Mouse (Mus musculus) neural tube, embryonic 11.5 days (tissue): ENCODE measurements around the gene Scap. TPM values are rescaled to one million over a fixed set of nuclear protein-coding genes. Genes with fewer than 3 reads are reported as not detected.
"Not testable (repeated sequence)": the region's sequence is repeated elsewhere in the genome, so short reads cannot be mapped to it uniquely, and the experiment has no call there.

ENCODE experiments used
- ATAC-seq: fragments of 200-750 bp; cut with Nextera tagmentation; 2 replicates; pipeline ENCODE4 v1.8.0; 2017; ENCODE audit warnings: moderate number of reproducible peaks, mild to moderate bottlenecking, moderate TSS enrichment, moderate library complexity; ENCODE audit not compliant: insufficient read depth, low FRiP score, low TSS enrichment
- DNase-seq: peaks from one replicate; pipeline ENCODE4 v3.0.0-alpha.2; 2015; ENCODE audit warnings: low spot score
- H3K27ac ChIP-seq: fragments of 300-500 bp; sonication (generic); 2 replicates; pipeline ENCODE4 v1.5.1; 2014; ENCODE audit warnings: low read depth, mild to moderate bottlenecking, low read length
- H3K27me3 ChIP-seq: fragments of 300-500 bp; sonication (generic); 2 replicates; pipeline ENCODE4 v1.6.1; 2014; ENCODE audit warnings: mild to moderate bottlenecking, low read length, mixed read lengths; ENCODE audit not compliant: control insufficient read depth, insufficient read depth
- H3K36me3 ChIP-seq: fragments of 300-500 bp; sonication (generic); 2 replicates; pipeline ENCODE4 v1.6.1; 2014; ENCODE audit warnings: mild to moderate bottlenecking, low read length, moderate library complexity, mixed read lengths; ENCODE audit not compliant: control insufficient read depth, insufficient read depth
- H3K4me1 ChIP-seq: fragments of 300-500 bp; sonication (generic); 2 replicates; pipeline ENCODE4 v1.6.1; 2014; ENCODE audit warnings: low read length, mixed read lengths; ENCODE audit not compliant: control insufficient read depth, insufficient read depth
- H3K4me2 ChIP-seq: fragments of 300-500 bp; sonication (generic); 2 replicates; pipeline ENCODE4 v1.6.1; 2014; ENCODE audit warnings: low read depth, mild to moderate bottlenecking, moderate library complexity
- H3K4me3 ChIP-seq: fragments of 300-500 bp; sonication (generic); 2 replicates; pipeline ENCODE4 v1.5.1; 2014; ENCODE audit warnings: low read depth, low read length
- H3K9ac ChIP-seq: fragments of 300-500 bp; sonication (generic); 2 replicates; pipeline ENCODE4 v1.6.1; 2014; ENCODE audit warnings: mild to moderate bottlenecking, low read length
- H3K9me3 ChIP-seq: fragments of 300-500 bp; sonication (generic); 2 replicates; pipeline ENCODE4 v1.6.1; 2016; ENCODE audit warnings: low read length; ENCODE audit not compliant: control insufficient read depth
- WGBS: fragments of 180-500 bp; shearing (Covaris S2); extraction: QIAGEN DNeasy Blood & Tissue Kit; methylation state at CpG from one replicate; pipeline ENCODE4 v1.1.7; 2014; 5-methylcytosine and 5-hydroxymethylcytosine counted together
- polyA plus RNA-seq: library from polyadenylated mRNA; unstranded; fragments of >200 nt; fragmentation: Nextera tagmentation; extraction: Ambion mirVana; gene quantifications from 2 replicates; pipeline ENCODE4 v1.2.1, GENCODE M21; 2014

The Scap gene
- polyA plus RNA-seq, 1 experiment from 2014 or later: 29.2 TPM

- H3K9me3 ChIP-seq: no peaks in the 10 kb centered on the region
- H3K9ac ChIP-seq: no peak overlapping the region
- H3K27ac ChIP-seq: no peak overlapping the region
- H3K4me3 ChIP-seq: no peak overlapping the region
- no peak overlapping the region for H3K4me2 ChIP-seq
- ATAC-seq (no peak), DNase-seq (no peak)
- no peaks in the 10 kb centered on the region for H3K27me3 ChIP-seq
- no peaks in the 10 kb centered on the region for H3K4me1 ChIP-seq
- H3K36me3 ChIP-seq: peaks cover 6% of the 10 kb centered on the region
- WGBS: 86% methylated on average over 10 of the region's 10 CpGs
Measured at GRCm38 (mm10) chr9:110362337-110362736, 29.2 kb downstream of the Scap start.

- H3K27ac ChIP-seq: no peak overlapping the region
- no peaks in the 10 kb centered on the region for H3K4me1 ChIP-seq
- no peak overlapping the region for H3K4me3 ChIP-seq
- no peak overlapping the region for H3K9ac ChIP-seq
- ATAC-seq (no peak), DNase-seq (no peak)
- H3K4me2 ChIP-seq: no peak overlapping the region
- H3K9me3 ChIP-seq: no peaks in the 10 kb centered on the region
- WGBS: 90% methylated on average over 5 of the region's 5 CpGs
- peaks cover 6% of the 10 kb centered on the region for H3K36me3 ChIP-seq
- H3K27me3 ChIP-seq: no peaks in the 10 kb centered on the region
Measured at GRCm38 (mm10) chr9:110366746-110367145, 33.7 kb downstream of the Scap start.

DNA sequence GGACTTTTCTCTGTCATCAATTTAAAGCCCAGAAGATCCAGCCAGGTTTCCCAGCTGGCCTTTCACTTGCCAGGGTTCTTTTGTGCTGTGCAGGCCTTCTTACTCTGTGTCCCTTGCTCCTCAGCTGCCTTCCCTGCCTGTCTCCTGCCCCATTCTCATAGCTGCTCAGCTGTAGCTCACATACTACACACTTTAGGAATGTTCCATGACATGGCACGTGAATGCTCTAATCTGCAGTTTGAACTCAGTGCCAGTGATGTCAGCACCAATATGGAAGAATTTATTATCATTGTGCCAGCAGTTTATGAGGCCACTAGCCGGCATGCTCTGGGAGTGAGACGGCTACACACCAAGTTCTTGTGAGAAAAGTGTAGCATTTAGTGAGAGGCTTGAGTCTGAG, 36.8 kb downstream of the Scap start:
- ATAC-seq: no peak

GRCm38 (mm10) chr9:110373871-110374270, 40.8 kb downstream of the Scap start:
- ATAC-seq (no peak), DNase-seq (no peak)
- H3K27ac ChIP-seq: no peak overlapping the region
- H3K4me2 ChIP-seq: no peak overlapping the region
- 93% methylated on average over 13 of the region's 13 CpGs for WGBS
- no peaks in the 10 kb centered on the region for H3K4me1 ChIP-seq
- no peak overlapping the region for H3K4me3 ChIP-seq
- peaks cover 6% of the 10 kb centered on the region for H3K36me3 ChIP-seq
- no peaks in the 10 kb centered on the region for H3K27me3 ChIP-seq
- H3K9ac ChIP-seq: no peak overlapping the region
- no peaks in the 10 kb centered on the region for H3K9me3 ChIP-seq

More for the DNA sequence above, 36.8 kb downstream of the Scap start:
- Histone ChIP-seq H3K27ac (no peak overlapping the region), H3K4me3 (no peak overlapping the region), H3K9me3 (no peaks in the 10 kb centered on the region), H3K4me1 (no peaks in the 10 kb centered on the region), H3K27me3 (no peaks in the 10 kb centered on the region), H3K9ac (no peak overlapping the region), H3K4me2 (no peak overlapping the region), H3K36me3 (peaks cover 2% of the 10 kb centered on the region; the same call in 1 of the 2 replicates)
- DNase-seq: no peak
- 88% methylated on average over 3 of the region's 3 CpGs for WGBS

- Histone ChIP-seq H3K4me1 (no peaks in the 10 kb centered on the region), H3K9me3 (no peaks in the 10 kb centered on the region), H3K27me3 (no peaks in the 10 kb centered on the region), H3K4me2 (no peak overlapping the region), H3K9ac (no peak overlapping the region), H3K36me3 (peaks cover 6% of the 10 kb centered on the region), H3K27ac (no peak overlapping the region), H3K4me3 (no peak overlapping the region)
- DNase-seq (no peak), ATAC-seq (no peak)
- 93% methylated on average over 3 of the region's 3 CpGs for WGBS
Measured at GRCm38 (mm10) chr9:110375668-110376067, 42.6 kb downstream of the Scap start.

- H3K27ac ChIP-seq: not testable (repeated sequence)
- 93% methylated on average over 15 of the region's 15 CpGs for WGBS
Measured at GRCm38 (mm10) chr9:110377655-110378054, 44.6 kb downstream of the Scap start.

GRCm38 (mm10) chr9:110379361-110379760, 46.3 kb downstream of the Scap start:
- DNase-seq: no peak
- no peak overlapping the region for H3K4me2 ChIP-seq
- H3K4me3 ChIP-seq: no peak overlapping the region
- no peaks in the 10 kb centered on the region for H3K9me3 ChIP-seq
- peaks cover 14% of the 10 kb centered on the region for H3K36me3 ChIP-seq
- 89% methylated on average over 8 of the region's 8 CpGs for WGBS
- ATAC-seq: no peak
- no peaks in the 10 kb centered on the region for H3K27me3 ChIP-seq
- no peak overlapping the region for H3K27ac ChIP-seq
- H3K4me1 ChIP-seq: no peaks in the 10 kb centered on the region
- H3K9ac ChIP-seq: no peak overlapping the region

More at GRCm38 (mm10) chr9:110377655-110378054, 44.6 kb downstream of the Scap start:
- not testable (repeated sequence) for H3K4me3 ChIP-seq, DNase-seq, H3K9ac ChIP-seq, H3K27me3 ChIP-seq, ATAC-seq, H3K4me2 ChIP-seq, H3K4me1 ChIP-seq, H3K36me3 ChIP-seq, H3K9me3 ChIP-seq

DNA sequence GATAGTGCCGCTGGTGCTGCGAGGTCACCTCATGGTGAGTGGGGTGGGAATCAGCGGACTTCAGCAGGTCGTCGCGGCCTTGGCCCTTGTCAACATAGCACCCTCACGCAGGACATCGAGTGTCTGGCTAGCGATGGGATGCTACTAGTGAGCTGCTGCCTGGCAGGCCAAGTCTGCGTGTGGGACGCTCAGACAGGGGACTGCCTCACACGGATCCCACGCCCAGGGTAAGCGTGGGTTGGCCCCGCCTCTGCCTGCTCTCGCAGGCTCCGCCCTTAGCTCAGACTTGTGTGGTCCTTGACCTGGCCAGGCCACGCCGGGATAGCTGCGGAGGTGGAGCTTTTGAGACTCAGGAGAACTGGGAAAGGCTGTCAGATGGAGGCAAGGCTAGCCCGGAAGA, 47.6 kb downstream of the Scap start:
- no peak for DNase-seq
- no peak for ATAC-seq
- Histone ChIP-seq H3K4me3 (no peak overlapping the region), H3K4me1 (no peaks in the 10 kb centered on the region), H3K9me3 (no peaks in the 10 kb centered on the region), H3K9ac (no peak overlapping the region), H3K27ac (no peak overlapping the region), H3K4me2 (no peak overlapping the region), H3K27me3 (no peaks in the 10 kb centered on the region), H3K36me3 (peaks cover 23% of the 10 kb centered on the region)
- WGBS: 48% methylated on average over 21 of the region's 21 CpGs

- H3K36me3 ChIP-seq: peaks cover 26% of the 10 kb centered on the region
- H3K27ac ChIP-seq: no peak overlapping the region
Measured at GRCm38 (mm10) chr9:110381292-110381691, 48.2 kb downstream of the Scap start.

More at GRCm38 (mm10) chr9:110381292-110381691, 48.2 kb downstream of the Scap start:
- no peak overlapping the region for H3K4me3 ChIP-seq
- no peaks in the 10 kb centered on the region for H3K9me3 ChIP-seq
- H3K4me2 ChIP-seq: no peak overlapping the region
- WGBS: 89% methylated on average over 12 of the region's 12 CpGs
- H3K27me3 ChIP-seq: no peaks in the 10 kb centered on the region
- DNase-seq (no peak), ATAC-seq (no peak)
- H3K9ac ChIP-seq: no peak overlapping the region
- no peaks in the 10 kb centered on the region for H3K4me1 ChIP-seq
